Mouse (Mus musculus): ENCODE data around the gene Bpifb9a. TPM values are rescaled to one million over a fixed set of nuclear protein-coding genes. Genes with fewer than 3 reads are reported as not detected.
A peak's percentile ranks its signal among the peaks of the same experiment; 100 is the strongest.
"Not testable (repeated sequence)": the region's sequence is repeated elsewhere in the genome, so short reads cannot be mapped to it uniquely, and the experiment has no call there.

The Bpifb9a gene
- not detected in 2 replicates for polyA plus RNA-seq (2014; fragmentation: Nextera tagmentation; extraction: Ambion mirVana)

GRCm38 (mm10) chr2:154257554-154257953 is at the start of gene Bpifb9a:
Gene Bpifb9a, plus strand, starts transcription at chr2:154257854.
- 84% methylated on average over 5 of the region's 5 CpGs for WGBS

DNA sequence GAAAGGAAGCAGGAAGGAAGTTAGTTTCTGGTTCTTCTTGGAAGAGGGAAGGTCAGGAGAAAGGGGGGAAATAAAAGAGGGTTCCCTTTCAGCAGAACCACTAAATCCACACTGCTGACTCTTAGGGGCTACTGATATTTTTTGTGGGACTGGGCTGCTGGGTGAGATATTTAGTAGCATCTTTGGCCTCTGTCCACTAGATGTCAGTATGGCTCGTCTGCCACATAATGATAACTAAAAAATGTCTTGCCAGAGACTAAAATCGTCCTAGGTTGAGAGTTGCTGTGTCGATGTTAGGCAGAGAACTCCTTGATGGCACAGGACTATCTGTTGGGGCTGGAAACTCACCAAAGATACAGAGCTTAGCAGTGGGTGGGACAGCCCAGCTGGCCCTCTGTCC is 48.5 kb upstream of the Bpifb9a start:
- H3K27me3 ChIP-seq (ENCODE audit: control insufficient read depth, insufficient read depth, low read length): no peaks in the 10 kb centered on the region

More at GRCm38 (mm10) chr2:154257554-154257953, at the start of gene Bpifb9a:
- H3K36me3 ChIP-seq (ENCODE audit: control insufficient read depth, insufficient read depth, low read length); H3K27ac ChIP-seq (replicated peaks; ENCODE audit: low read depth, low read length); H3K4me1 ChIP-seq (ENCODE audit: control insufficient read depth, insufficient read depth, low read length); ATAC-seq (ENCODE audit: insufficient number of reproducible peaks, low FRiP score, low TSS enrichment, low read depth); H3K27me3 ChIP-seq (ENCODE audit: control insufficient read depth, insufficient read depth, low read length); H3K9ac ChIP-seq (ENCODE audit: low read length); DNase-seq (ENCODE audit: low spot score); H3K4me3 ChIP-seq (ENCODE audit: low read depth, low read length); H3K9me3 ChIP-seq (ENCODE audit: control insufficient read depth, low read length); H3K4me2 ChIP-seq (ENCODE audit: low read depth, severe bottlenecking): not testable (repeated sequence)

DNA sequence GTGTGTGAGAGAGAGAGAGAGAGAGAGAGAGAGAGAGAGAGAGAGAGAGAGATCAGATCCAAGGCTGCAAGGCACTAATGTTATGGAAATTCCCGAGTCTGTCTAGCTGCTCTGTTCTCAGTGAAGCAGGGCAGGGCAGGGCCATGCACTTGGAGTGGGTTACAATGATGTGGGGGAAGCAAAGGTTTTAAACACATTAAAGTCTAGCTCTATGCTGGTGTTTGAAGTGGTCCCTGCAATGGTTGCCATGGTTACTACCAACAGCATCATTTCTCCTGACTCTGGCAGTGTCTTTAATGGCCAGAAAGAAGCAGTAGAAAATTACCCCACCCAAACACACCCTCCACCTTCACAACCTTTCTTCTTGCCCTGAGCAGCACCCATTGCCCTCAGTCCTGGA is 46.5 kb upstream of the Bpifb9a start:
- Histone ChIP-seq H3K27ac (replicated peaks; ENCODE audit: low read depth, low read length) (no peak overlapping the region), H3K9ac (ENCODE audit: low read length) (no peak overlapping the region), H3K4me1 (ENCODE audit: control insufficient read depth, insufficient read depth, low read length) (no peaks in the 10 kb centered on the region), H3K9me3 (ENCODE audit: control insufficient read depth, low read length) (no peaks in the 10 kb centered on the region), H3K27me3 (ENCODE audit: control insufficient read depth, insufficient read depth, low read length) (no peaks in the 10 kb centered on the region), H3K4me2 (ENCODE audit: low read depth, severe bottlenecking) (no peak overlapping the region), H3K4me3 (ENCODE audit: low read depth, low read length) (no peak overlapping the region), H3K36me3 (ENCODE audit: control insufficient read depth, insufficient read depth, low read length) (no peaks in the 10 kb centered on the region)
- no peak for DNase-seq (ENCODE audit: low spot score)
- no peak for ATAC-seq (ENCODE audit: insufficient number of reproducible peaks, low FRiP score, low TSS enrichment, low read depth)
- WGBS: 58% methylated on average over 1 of the region's 1 CpGs

More for the DNA sequence above, 48.5 kb upstream of the Bpifb9a start:
- Histone ChIP-seq H3K27ac (replicated peaks; ENCODE audit: low read depth, low read length) (no peak overlapping the region), H3K9me3 (ENCODE audit: control insufficient read depth, low read length) (no peaks in the 10 kb centered on the region), H3K4me2 (ENCODE audit: low read depth, severe bottlenecking) (no peak overlapping the region), H3K4me3 (ENCODE audit: low read depth, low read length) (no peak overlapping the region), H3K36me3 (ENCODE audit: control insufficient read depth, insufficient read depth, low read length) (no peaks in the 10 kb centered on the region), H3K4me1 (ENCODE audit: control insufficient read depth, insufficient read depth, low read length) (no peaks in the 10 kb centered on the region), H3K9ac (ENCODE audit: low read length) (no peak overlapping the region)
- ATAC-seq (ENCODE audit: insufficient number of reproducible peaks, low FRiP score, low TSS enrichment, low read depth) (no peak), DNase-seq (ENCODE audit: low spot score) (no peak)
- 18% methylated on average over 3 of the region's 3 CpGs for WGBS

DNA sequence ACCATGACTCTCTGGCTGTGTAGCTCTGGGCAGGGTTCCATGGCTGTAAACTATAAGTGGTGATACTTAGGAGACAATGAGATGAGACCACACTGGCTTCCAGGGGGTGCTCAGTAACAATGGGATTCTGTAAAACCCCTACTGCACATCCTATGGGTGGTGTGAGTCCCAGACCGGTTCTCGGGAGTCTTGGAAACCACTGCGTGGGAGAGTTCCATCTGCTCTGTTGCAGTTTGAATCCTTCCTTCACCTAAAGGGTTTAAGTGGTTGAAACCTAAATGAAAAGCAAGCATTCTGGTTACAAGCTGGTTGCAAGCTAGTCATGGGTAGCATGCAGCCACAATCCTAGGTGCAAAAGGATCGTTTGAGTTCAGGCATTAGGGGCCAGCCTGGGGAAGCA is 45.8 kb upstream of the Bpifb9a start:
- Histone ChIP-seq H3K4me1 (ENCODE audit: control insufficient read depth, insufficient read depth, low read length) (no peaks in the 10 kb centered on the region), H3K36me3 (ENCODE audit: control insufficient read depth, insufficient read depth, low read length) (no peaks in the 10 kb centered on the region), H3K4me3 (ENCODE audit: low read depth, low read length) (no peak overlapping the region), H3K27me3 (ENCODE audit: control insufficient read depth, insufficient read depth, low read length) (no peaks in the 10 kb centered on the region), H3K27ac (replicated peaks; ENCODE audit: low read depth, low read length) (no peak overlapping the region), H3K9ac (ENCODE audit: low read length) (no peak overlapping the region), H3K4me2 (ENCODE audit: low read depth, severe bottlenecking) (no peak overlapping the region), H3K9me3 (ENCODE audit: control insufficient read depth, low read length) (no peaks in the 10 kb centered on the region)
- DNase-seq (ENCODE audit: low spot score): no peak
- 80% methylated on average over 4 of the region's 4 CpGs for WGBS
- no peak for ATAC-seq (ENCODE audit: insufficient number of reproducible peaks, low FRiP score, low TSS enrichment, low read depth)

GRCm38 (mm10) chr2:154215191-154215590 is 42.5 kb upstream of the Bpifb9a start:
- H3K36me3 ChIP-seq (ENCODE audit: control insufficient read depth, insufficient read depth, low read length): no peaks in the 10 kb centered on the region
- DNase-seq (ENCODE audit: low spot score): peak; percentile 85
- H3K4me3 ChIP-seq (ENCODE audit: low read depth, low read length): no peak overlapping the region
- 16% methylated on average over 5 of the region's 5 CpGs for WGBS
- no peak for ATAC-seq (ENCODE audit: insufficient number of reproducible peaks, low FRiP score, low TSS enrichment, low read depth)
- no peak overlapping the region for H3K4me2 ChIP-seq (ENCODE audit: low read depth, severe bottlenecking)
- H3K9ac ChIP-seq (ENCODE audit: low read length): no peak overlapping the region
- H3K9me3 ChIP-seq (ENCODE audit: control insufficient read depth, low read length): no peaks in the 10 kb centered on the region
- H3K27ac ChIP-seq (replicated peaks; ENCODE audit: low read depth, low read length): no peak overlapping the region
- H3K4me1 ChIP-seq (ENCODE audit: control insufficient read depth, insufficient read depth, low read length): no peaks in the 10 kb centered on the region
- H3K27me3 ChIP-seq (ENCODE audit: control insufficient read depth, insufficient read depth, low read length): no peaks in the 10 kb centered on the region

DNA sequence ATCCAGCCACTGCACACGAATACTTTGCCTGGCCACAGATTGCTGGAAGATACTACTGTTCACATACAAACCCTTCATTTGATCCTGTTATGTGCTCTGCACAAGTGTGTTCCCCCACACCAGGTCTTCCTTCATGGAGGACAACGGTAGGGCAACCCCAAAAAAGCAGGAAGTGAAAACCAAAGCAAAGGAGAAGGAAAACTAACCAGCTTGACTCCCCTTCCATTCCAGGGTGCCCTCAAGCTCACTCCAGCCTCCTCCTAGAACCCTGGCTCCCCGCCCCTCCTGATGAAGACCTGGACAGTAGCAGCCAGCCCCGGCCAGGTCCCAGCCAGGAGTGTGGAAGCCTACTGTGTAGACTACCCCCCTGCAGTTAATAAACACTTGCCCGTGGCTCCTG is 37.7 kb upstream of the Bpifb9a start:
- H3K4me3 ChIP-seq (ENCODE audit: low read depth, low read length): no peak overlapping the region
- no peak for ATAC-seq (ENCODE audit: insufficient number of reproducible peaks, low FRiP score, low TSS enrichment, low read depth)
- H3K36me3 ChIP-seq (ENCODE audit: control insufficient read depth, insufficient read depth, low read length): no peaks in the 10 kb centered on the region
- DNase-seq (ENCODE audit: low spot score): no peak
- no peak overlapping the region for H3K9ac ChIP-seq (ENCODE audit: low read length)
- 79% methylated on average over 5 of the region's 5 CpGs for WGBS
- no peaks in the 10 kb centered on the region for H3K9me3 ChIP-seq (ENCODE audit: control insufficient read depth, low read length)
- H3K4me2 ChIP-seq (ENCODE audit: low read depth, severe bottlenecking): no peak overlapping the region
- H3K27me3 ChIP-seq (ENCODE audit: control insufficient read depth, insufficient read depth, low read length): no peaks in the 10 kb centered on the region
- peaks cover 10% of the 10 kb centered on the region for H3K4me1 ChIP-seq (ENCODE audit: control insufficient read depth, insufficient read depth, low read length)
- no peak overlapping the region for H3K27ac ChIP-seq (replicated peaks; ENCODE audit: low read depth, low read length)

- peaks cover 10% of the 10 kb centered on the region for H3K4me1 ChIP-seq (ENCODE audit: control insufficient read depth, insufficient read depth, low read length)
- ATAC-seq (ENCODE audit: insufficient number of reproducible peaks, low FRiP score, low TSS enrichment, low read depth): peak; percentile 52
- peak; percentile 72 for DNase-seq (ENCODE audit: low spot score)
- H3K4me2 ChIP-seq (ENCODE audit: low read depth, severe bottlenecking): peak within 1 kb of the TSS; percentile 17; the same call in 1 of the 2 replicates
- H3K27me3 ChIP-seq (ENCODE audit: control insufficient read depth, insufficient read depth, low read length): no peaks in the 10 kb centered on the region
- H3K9ac ChIP-seq (ENCODE audit: low read length): no peak within 1 kb of the TSS
- no peaks in the 10 kb centered on the region for H3K9me3 ChIP-seq (ENCODE audit: control insufficient read depth, low read length)
- no peaks in the 10 kb centered on the region for H3K36me3 ChIP-seq (ENCODE audit: control insufficient read depth, insufficient read depth, low read length)
- H3K27ac ChIP-seq (replicated peaks; ENCODE audit: low read depth, low read length): no peak within 1 kb of the TSS
- WGBS: 2% methylated on average over 14 of the region's 14 CpGs
- no peak within 1 kb of the TSS for H3K4me3 ChIP-seq (ENCODE audit: low read depth, low read length)
Measured at GRCm38 (mm10) chr2:154223265-154223916, 34.3 kb upstream of the Bpifb9a start, which contains the start of gene Bpifb5. Gene Bpifb5, plus strand, starts transcription at chr2:154223742.

- no peak for ATAC-seq (ENCODE audit: insufficient number of reproducible peaks, low FRiP score, low TSS enrichment, low read depth)
- Histone ChIP-seq H3K9me3 (ENCODE audit: control insufficient read depth, low read length) (no peaks in the 10 kb centered on the region), H3K4me2 (ENCODE audit: low read depth, severe bottlenecking) (0 out of 2 replicates have a peak overlapping the region, but pooled peaks have one; percentile 17), H3K4me3 (ENCODE audit: low read depth, low read length) (no peak overlapping the region), H3K36me3 (ENCODE audit: control insufficient read depth, insufficient read depth, low read length) (no peaks in the 10 kb centered on the region), H3K27me3 (ENCODE audit: control insufficient read depth, insufficient read depth, low read length) (no peaks in the 10 kb centered on the region), H3K4me1 (ENCODE audit: control insufficient read depth, insufficient read depth, low read length) (peaks cover 10% of the 10 kb centered on the region), H3K9ac (ENCODE audit: low read length) (no peak overlapping the region), H3K27ac (replicated peaks; ENCODE audit: low read depth, low read length) (no peak overlapping the region)
- no peak for DNase-seq (ENCODE audit: low spot score)
- 6% methylated on average over 2 of the region's 2 CpGs for WGBS
Measured at GRCm38 (mm10) chr2:154223917-154224273, 33.8 kb upstream of the Bpifb9a start.

DNA sequence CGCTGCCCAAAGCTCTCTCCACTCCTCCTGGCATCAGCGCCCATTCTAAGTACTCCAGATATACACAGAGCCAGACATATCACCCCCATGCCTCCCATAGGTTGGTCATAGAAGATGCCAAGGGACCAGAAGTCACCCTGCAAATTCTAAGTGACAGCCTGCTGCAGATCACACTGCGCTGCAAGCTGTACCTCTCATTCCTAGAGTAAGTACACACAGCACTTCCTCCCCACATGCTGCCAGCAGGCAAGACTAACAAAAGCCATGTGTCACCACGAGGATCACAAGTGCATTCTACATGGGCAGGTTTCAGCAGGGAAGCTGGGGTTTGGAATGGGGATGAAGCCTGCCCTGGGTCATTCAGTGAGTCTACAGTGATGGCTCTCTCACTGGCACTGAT is 30.7 kb upstream of the Bpifb9a start:
- Histone ChIP-seq H3K4me1 (ENCODE audit: control insufficient read depth, insufficient read depth, low read length) (peaks cover 10% of the 10 kb centered on the region), H3K4me3 (ENCODE audit: low read depth, low read length) (no peak overlapping the region), H3K9me3 (ENCODE audit: control insufficient read depth, low read length) (no peaks in the 10 kb centered on the region), H3K27me3 (ENCODE audit: control insufficient read depth, insufficient read depth, low read length) (no peaks in the 10 kb centered on the region), H3K9ac (ENCODE audit: low read length) (no peak overlapping the region), H3K27ac (replicated peaks; ENCODE audit: low read depth, low read length) (no peak overlapping the region), H3K36me3 (ENCODE audit: control insufficient read depth, insufficient read depth, low read length) (no peaks in the 10 kb centered on the region), H3K4me2 (ENCODE audit: low read depth, severe bottlenecking) (no peak overlapping the region)
- ATAC-seq (ENCODE audit: insufficient number of reproducible peaks, low FRiP score, low TSS enrichment, low read depth) (no peak), DNase-seq (ENCODE audit: low spot score) (peak; percentile 25)
- 67% methylated on average over 4 of the region's 4 CpGs for WGBS
